Mouse (Mus musculus) kidney, postnatal 10 days (tissue): ENCODE results near the gene Vmn1r174.
"Not testable (repeated sequence)": the region's sequence is repeated elsewhere in the genome, so short reads cannot be mapped to it uniquely, and the experiment has no call there.

Experiments
- DNase-seq: peaks from one replicate; pipeline ENCODE4 v3.0.0; 2021; ENCODE audit warnings: mixed read lengths

Gene Vmn1r174

DNA sequence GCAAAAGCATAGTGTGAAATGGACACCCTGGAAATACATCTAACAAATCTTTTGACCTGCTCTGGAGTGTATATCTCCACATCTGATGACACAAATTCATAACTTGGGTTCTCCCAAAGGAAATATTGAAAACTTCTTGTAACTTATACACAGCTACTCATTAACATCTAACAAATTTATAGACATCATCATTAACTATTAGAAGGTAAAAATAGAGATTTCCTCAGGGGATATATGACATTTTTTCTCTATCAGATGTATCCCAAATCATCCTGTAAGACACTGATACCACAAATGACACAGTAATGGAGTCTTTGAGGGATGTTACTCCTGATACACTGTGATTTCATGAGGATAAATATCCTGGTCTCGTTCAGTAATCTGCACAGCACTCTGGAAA lies at the start of gene Vmn1r174:
TSS of gene Vmn1r174 (plus strand) at position 301 of the 400 bp plus-strand sequence.
- DNase-seq: not testable (repeated sequence)

DNA sequence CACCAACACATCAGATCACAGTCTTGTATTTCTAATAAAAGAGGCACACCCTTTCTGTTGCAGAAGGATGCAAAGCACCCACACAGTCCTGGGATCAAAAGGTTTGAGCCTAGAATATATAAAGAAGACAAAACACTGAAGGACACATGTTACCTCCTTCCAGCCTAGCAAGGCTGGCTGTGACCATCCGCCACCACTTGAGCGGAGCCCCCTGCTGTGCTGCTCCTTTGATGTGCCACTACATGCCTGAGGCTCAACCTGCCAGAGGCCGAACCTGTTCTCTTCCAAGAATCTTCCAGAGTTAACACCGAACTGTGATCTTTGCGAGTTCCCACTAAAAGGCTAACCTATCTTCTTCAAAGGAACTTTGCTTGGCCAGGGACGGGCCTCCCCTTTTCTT lies 32.5 kb downstream of the Vmn1r174 start:
- no peak for DNase-seq

DNA sequence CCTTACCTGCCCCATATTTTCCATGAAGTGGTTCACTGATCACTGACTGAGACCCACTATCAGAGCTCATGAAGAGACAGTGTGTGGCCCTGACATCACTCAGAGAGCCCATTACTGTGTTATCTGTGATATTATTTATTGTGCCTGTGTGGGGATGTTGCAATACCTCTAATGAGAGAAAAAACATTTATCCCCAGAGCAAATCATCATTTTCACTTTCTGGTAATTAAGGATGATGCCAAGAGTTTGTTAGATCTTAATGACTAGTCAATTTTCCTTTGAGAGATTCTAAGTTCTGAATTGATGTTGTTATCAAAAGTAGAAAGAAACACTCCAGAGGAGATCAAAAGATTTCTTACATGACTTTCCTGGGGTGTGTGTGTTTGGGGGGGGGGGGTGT lies 58.5 kb downstream of the Vmn1r174 start, which contains the start of gene Vmn1r175:
TSS of gene Vmn1r175 (minus strand) at position 101 of the 400 bp plus-strand sequence.
- DNase-seq: not testable (repeated sequence)
